Mouse (Mus musculus): Measurements from ENCODE around the gene Pank1. TPM values are rescaled to one million over a fixed set of nuclear protein-coding genes. Genes with fewer than 3 reads are reported as not detected.

The Pank1 gene
- total RNA-seq, 2 experiments from 2014 or later = 4.7 to 9.9 TPM

Other genes with a start within 250 kb of the Pank1 start
- not detected in 2 replicates for gene Ifit1bl2, start 238.7 kb downstream of the Pank1 start, total RNA-seq (2014; fragmentation: Nextera tagmentation)
- 0.04 and 1.3 TPM in 2 replicates for gene Ifit1bl2, start 238.7 kb downstream of the Pank1 start, total RNA-seq (2017)
- 0.15 TPM in 1 of 2 replicates, not detected in the other for gene Ifit1, start 238.6 kb downstream of the Pank1 start, total RNA-seq (2014; fragmentation: Nextera tagmentation)
- 0.05 and 0.73 TPM in 2 replicates for gene Ifit1, start 238.6 kb downstream of the Pank1 start, total RNA-seq (2017)
- not detected in 2 replicates for gene Slc16a12, start 132.2 kb downstream of the Pank1 start, total RNA-seq (2014; fragmentation: Nextera tagmentation)
- gene Slc16a12, start 132.2 kb downstream of the Pank1 start, total RNA-seq (2017) = 0.10 and 0.17 TPM in 2 replicates
- 50.7 and 77.6 TPM in 2 replicates for gene Kif20b, start 42.9 kb upstream of the Pank1 start, total RNA-seq (2014; fragmentation: Nextera tagmentation)
- gene Kif20b, start 42.9 kb upstream of the Pank1 start, total RNA-seq (2017) = 114 and 140 TPM in 2 replicates